Mouse (Mus musculus): ENCODE measurements around the gene Cd47. TPM values are rescaled to one million over a fixed set of nuclear protein-coding genes. Genes with fewer than 3 reads are reported as not detected.

Gene Cd47
- polyA plus RNA-seq, 1 experiment from 2014 or later: 133 TPM

- no peak overlapping the region for H3K4me2 ChIP-seq (ENCODE audit: low read length)
- no peak for ATAC-seq (ENCODE audit: low FRiP score, low TSS enrichment)
- WGBS: 100% methylated on average over 1 of the region's 1 CpGs
- peaks cover 6% of the 10 kb centered on the region; the same call in 1 of the 2 replicates for H3K4me1 ChIP-seq (ENCODE audit: control insufficient read depth, insufficient read depth, low read length)
- no peak overlapping the region for H3K9ac ChIP-seq (replicated peaks; ENCODE audit: low read length)
- H3K9me3 ChIP-seq (ENCODE audit: control insufficient read depth, low read length): peaks cover 6% of the 10 kb centered on the region
- no peak overlapping the region for H3K27ac ChIP-seq (replicated peaks; ENCODE audit: low read depth, low read length)
- H3K27me3 ChIP-seq (ENCODE audit: control insufficient read depth, insufficient read depth, low read length): no peaks in the 10 kb centered on the region
- no peak overlapping the region for H3K4me3 ChIP-seq (replicated peaks; ENCODE audit: low read depth, low read length)
- H3K36me3 ChIP-seq (ENCODE audit: control insufficient read depth, insufficient read depth, low read length): no peaks in the 10 kb centered on the region
- no peak for DNase-seq
These were observed 61.7 kb downstream of the Cd47 start for GRCm38 (mm10) chr16:49861986-49862385.

GRCm38 (mm10) chr16:49866617-49867016 is 66.3 kb downstream of the Cd47 start:
- no peak for DNase-seq
- 90% methylated on average over 2 of the region's 2 CpGs for WGBS
- no peaks in the 10 kb centered on the region for H3K4me1 ChIP-seq (ENCODE audit: control insufficient read depth, insufficient read depth, low read length)
- H3K9me3 ChIP-seq (ENCODE audit: control insufficient read depth, low read length): peaks cover 6% of the 10 kb centered on the region
- no peak overlapping the region for H3K27ac ChIP-seq (replicated peaks; ENCODE audit: low read depth, low read length)
- H3K4me3 ChIP-seq (replicated peaks; ENCODE audit: low read depth, low read length): no peak overlapping the region
- ATAC-seq (ENCODE audit: low FRiP score, low TSS enrichment): no peak
- peaks cover 19% of the 10 kb centered on the region for H3K36me3 ChIP-seq (ENCODE audit: control insufficient read depth, insufficient read depth, low read length)
- H3K27me3 ChIP-seq (ENCODE audit: control insufficient read depth, insufficient read depth, low read length): no peaks in the 10 kb centered on the region
- H3K9ac ChIP-seq (replicated peaks; ENCODE audit: low read length): no peak overlapping the region
- no peak overlapping the region for H3K4me2 ChIP-seq (ENCODE audit: low read length)

DNA sequence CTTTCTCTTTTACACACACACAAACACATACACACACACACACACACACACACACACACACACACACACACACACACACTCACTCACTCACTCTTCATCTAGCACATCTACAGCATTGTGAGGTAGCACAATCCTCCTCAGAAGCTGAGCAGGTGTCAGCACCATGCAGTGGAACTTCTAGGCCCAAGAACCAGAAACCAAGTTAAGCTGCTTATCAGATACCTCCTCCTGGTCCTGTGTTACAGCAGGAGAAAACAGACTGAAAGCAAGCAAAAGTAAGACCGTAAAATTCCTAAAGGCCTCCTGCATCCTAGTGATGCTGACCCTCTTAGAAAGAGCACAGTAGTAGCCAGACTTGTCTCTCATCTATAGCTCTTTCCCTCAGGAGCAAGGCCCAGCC is 67.9 kb downstream of the Cd47 start:
- no peak for DNase-seq
- Histone ChIP-seq H3K27me3 (ENCODE audit: control insufficient read depth, insufficient read depth, low read length) (no peaks in the 10 kb centered on the region), H3K4me2 (ENCODE audit: low read length) (no peak overlapping the region), H3K9ac (replicated peaks; ENCODE audit: low read length) (no peak overlapping the region), H3K36me3 (ENCODE audit: control insufficient read depth, insufficient read depth, low read length) (peaks cover 19% of the 10 kb centered on the region), H3K27ac (replicated peaks; ENCODE audit: low read depth, low read length) (no peak overlapping the region), H3K9me3 (ENCODE audit: control insufficient read depth, low read length) (peaks cover 6% of the 10 kb centered on the region), H3K4me3 (replicated peaks; ENCODE audit: low read depth, low read length) (no peak overlapping the region), H3K4me1 (ENCODE audit: control insufficient read depth, insufficient read depth, low read length) (no peaks in the 10 kb centered on the region)
- ATAC-seq (ENCODE audit: low FRiP score, low TSS enrichment): no peak
- 94% methylated on average over 1 of the region's 1 CpGs for WGBS

GRCm38 (mm10) chr16:49873918-49874317 is 73.6 kb downstream of the Cd47 start:
- Histone ChIP-seq H3K4me2 (ENCODE audit: low read length) (no peak overlapping the region), H3K36me3 (ENCODE audit: control insufficient read depth, insufficient read depth, low read length) (peaks cover 6% of the 10 kb centered on the region; the same call in 1 of the 2 replicates), H3K4me3 (replicated peaks; ENCODE audit: low read depth, low read length) (no peak overlapping the region), H3K27me3 (ENCODE audit: control insufficient read depth, insufficient read depth, low read length) (no peaks in the 10 kb centered on the region), H3K9me3 (ENCODE audit: control insufficient read depth, low read length) (no peaks in the 10 kb centered on the region), H3K4me1 (ENCODE audit: control insufficient read depth, insufficient read depth, low read length) (no peaks in the 10 kb centered on the region), H3K27ac (replicated peaks; ENCODE audit: low read depth, low read length) (no peak overlapping the region), H3K9ac (replicated peaks; ENCODE audit: low read length) (no peak overlapping the region)
- no peak for DNase-seq
- ATAC-seq (ENCODE audit: low FRiP score, low TSS enrichment): no peak
- 94% methylated on average over 2 of the region's 2 CpGs for WGBS

GRCm38 (mm10) chr16:49874546-49874945 is 74.2 kb downstream of the Cd47 start:
- Histone ChIP-seq H3K4me3 (replicated peaks; ENCODE audit: low read depth, low read length) (no peak overlapping the region), H3K4me2 (ENCODE audit: low read length) (no peak overlapping the region), H3K27ac (replicated peaks; ENCODE audit: low read depth, low read length) (no peak overlapping the region), H3K9me3 (ENCODE audit: control insufficient read depth, low read length) (no peaks in the 10 kb centered on the region), H3K9ac (replicated peaks; ENCODE audit: low read length) (no peak overlapping the region), H3K36me3 (ENCODE audit: control insufficient read depth, insufficient read depth, low read length) (0 out of 2 replicates have a peak, but pooled peaks cover under 1% of the 10 kb centered on the region), H3K27me3 (ENCODE audit: control insufficient read depth, insufficient read depth, low read length) (no peaks in the 10 kb centered on the region), H3K4me1 (ENCODE audit: control insufficient read depth, insufficient read depth, low read length) (no peaks in the 10 kb centered on the region)
- ATAC-seq (ENCODE audit: low FRiP score, low TSS enrichment) (no peak), DNase-seq (no peak)
- 83% methylated on average over 1 of the region's 1 CpGs for WGBS

DNA sequence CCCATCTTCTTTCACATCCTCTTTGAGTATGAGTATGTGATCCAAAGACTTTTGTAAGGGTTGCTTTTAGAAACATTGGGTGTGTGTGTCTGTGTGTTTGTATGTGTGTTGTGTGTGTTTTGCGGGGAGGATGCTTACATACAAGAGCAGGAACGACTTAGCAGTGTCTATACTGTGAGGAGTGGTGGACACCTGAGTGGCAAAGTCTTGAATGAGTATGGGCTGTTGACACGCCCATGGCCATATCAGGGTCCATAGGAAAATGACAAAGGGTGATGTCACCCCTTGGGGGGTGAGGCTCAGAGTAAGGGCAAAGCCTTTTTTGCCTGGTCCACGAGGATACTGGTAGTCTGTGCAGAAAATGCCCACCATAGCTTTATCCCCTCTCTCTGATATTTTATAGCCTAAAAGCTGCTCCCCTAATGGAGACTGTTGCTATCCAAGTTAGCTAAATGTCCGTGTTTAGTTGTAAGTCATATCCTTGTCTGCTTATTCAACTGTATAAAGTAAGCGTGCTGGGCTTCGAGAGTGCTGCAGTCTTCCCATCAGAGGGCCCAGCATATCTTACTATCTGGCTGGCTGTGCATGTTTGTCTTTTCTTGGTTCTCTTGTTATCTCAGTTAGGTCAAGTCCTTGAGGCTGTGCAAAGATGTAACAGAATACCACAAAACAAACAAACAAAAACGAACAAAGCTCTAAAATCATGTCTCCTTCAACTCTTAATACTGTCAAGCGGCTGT is 76.1 kb downstream of the Cd47 start:
- Histone ChIP-seq H3K27me3 (ENCODE audit: control insufficient read depth, insufficient read depth, low read length) (no peaks in the 10 kb centered on the region), H3K36me3 (ENCODE audit: control insufficient read depth, insufficient read depth, low read length) (no peaks in the 10 kb centered on the region), H3K4me3 (replicated peaks; ENCODE audit: low read depth, low read length) (no peak overlapping the region), H3K4me2 (ENCODE audit: low read length) (no peak overlapping the region), H3K27ac (replicated peaks; ENCODE audit: low read depth, low read length) (no peak overlapping the region), H3K4me1 (ENCODE audit: control insufficient read depth, insufficient read depth, low read length) (no peaks in the 10 kb centered on the region), H3K9ac (replicated peaks; ENCODE audit: low read length) (no peak overlapping the region), H3K9me3 (ENCODE audit: control insufficient read depth, low read length) (no peaks in the 10 kb centered on the region)
- WGBS: 91% methylated on average over 9 of the region's 9 CpGs
- ATAC-seq (ENCODE audit: low FRiP score, low TSS enrichment) (no peak), DNase-seq (no peak)

DNA sequence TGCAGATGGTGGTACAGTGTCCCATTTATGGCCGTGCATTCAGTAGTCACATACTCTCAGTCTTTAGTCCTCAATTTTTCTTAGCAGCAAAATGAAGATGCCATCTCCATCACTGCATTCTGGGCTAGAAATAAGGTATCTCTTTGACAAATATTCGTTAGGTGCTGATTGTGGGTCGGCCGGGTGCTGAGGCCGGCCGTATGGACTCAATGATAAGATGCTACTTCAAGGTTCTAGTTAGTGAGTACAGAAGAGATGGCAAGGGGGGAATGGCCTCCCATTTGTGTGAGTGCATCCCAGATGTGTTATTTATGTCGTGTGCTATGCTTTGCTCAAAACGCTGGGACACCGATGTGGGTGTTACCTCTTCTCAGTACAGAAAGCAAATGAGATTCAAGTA is 76.9 kb downstream of the Cd47 start:
- 97% methylated on average over 9 of the region's 9 CpGs for WGBS
- no peak for ATAC-seq (ENCODE audit: low FRiP score, low TSS enrichment)

DNA sequence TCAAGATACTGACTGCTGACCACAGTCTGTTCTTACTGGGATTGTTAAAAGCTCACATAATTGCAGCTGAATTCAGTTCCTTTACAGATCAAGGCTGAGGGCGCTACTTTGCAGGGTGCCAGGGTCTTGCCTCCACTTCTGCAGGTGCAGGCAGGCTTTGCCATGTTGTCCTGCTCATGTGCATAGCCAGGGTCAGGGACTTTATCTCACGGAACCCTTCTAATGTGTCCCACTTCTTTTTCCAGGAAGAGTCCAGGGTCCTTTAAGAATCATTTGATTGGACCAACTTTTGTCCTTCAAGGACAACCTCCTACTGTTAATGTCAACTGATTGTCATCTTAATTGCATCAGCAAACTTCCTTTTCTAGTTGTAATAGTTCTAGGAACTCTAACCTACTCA is 77.7 kb downstream of the Cd47 start:
- Histone ChIP-seq H3K4me3 (replicated peaks; ENCODE audit: low read depth, low read length) (no peak overlapping the region), H3K4me1 (ENCODE audit: control insufficient read depth, insufficient read depth, low read length) (no peaks in the 10 kb centered on the region), H3K36me3 (ENCODE audit: control insufficient read depth, insufficient read depth, low read length) (no peaks in the 10 kb centered on the region), H3K4me2 (ENCODE audit: low read length) (no peak overlapping the region), H3K27me3 (ENCODE audit: control insufficient read depth, insufficient read depth, low read length) (no peaks in the 10 kb centered on the region), H3K9me3 (ENCODE audit: control insufficient read depth, low read length) (no peaks in the 10 kb centered on the region), H3K27ac (replicated peaks; ENCODE audit: low read depth, low read length) (no peak overlapping the region), H3K9ac (replicated peaks; ENCODE audit: low read length) (no peak overlapping the region)
- no peak for DNase-seq
- WGBS: 89% methylated on average over 2 of the region's 2 CpGs
- no peak for ATAC-seq (ENCODE audit: low FRiP score, low TSS enrichment)

More for the DNA sequence above, 76.9 kb downstream of the Cd47 start:
- Histone ChIP-seq H3K27ac (replicated peaks; ENCODE audit: low read depth, low read length) (no peak overlapping the region), H3K4me1 (ENCODE audit: control insufficient read depth, insufficient read depth, low read length) (no peaks in the 10 kb centered on the region), H3K9ac (replicated peaks; ENCODE audit: low read length) (no peak overlapping the region), H3K4me2 (ENCODE audit: low read length) (no peak overlapping the region), H3K27me3 (ENCODE audit: control insufficient read depth, insufficient read depth, low read length) (no peaks in the 10 kb centered on the region), H3K4me3 (replicated peaks; ENCODE audit: low read depth, low read length) (no peak overlapping the region), H3K36me3 (ENCODE audit: control insufficient read depth, insufficient read depth, low read length) (no peaks in the 10 kb centered on the region), H3K9me3 (ENCODE audit: control insufficient read depth, low read length) (no peaks in the 10 kb centered on the region)
- no peak for DNase-seq

DNA sequence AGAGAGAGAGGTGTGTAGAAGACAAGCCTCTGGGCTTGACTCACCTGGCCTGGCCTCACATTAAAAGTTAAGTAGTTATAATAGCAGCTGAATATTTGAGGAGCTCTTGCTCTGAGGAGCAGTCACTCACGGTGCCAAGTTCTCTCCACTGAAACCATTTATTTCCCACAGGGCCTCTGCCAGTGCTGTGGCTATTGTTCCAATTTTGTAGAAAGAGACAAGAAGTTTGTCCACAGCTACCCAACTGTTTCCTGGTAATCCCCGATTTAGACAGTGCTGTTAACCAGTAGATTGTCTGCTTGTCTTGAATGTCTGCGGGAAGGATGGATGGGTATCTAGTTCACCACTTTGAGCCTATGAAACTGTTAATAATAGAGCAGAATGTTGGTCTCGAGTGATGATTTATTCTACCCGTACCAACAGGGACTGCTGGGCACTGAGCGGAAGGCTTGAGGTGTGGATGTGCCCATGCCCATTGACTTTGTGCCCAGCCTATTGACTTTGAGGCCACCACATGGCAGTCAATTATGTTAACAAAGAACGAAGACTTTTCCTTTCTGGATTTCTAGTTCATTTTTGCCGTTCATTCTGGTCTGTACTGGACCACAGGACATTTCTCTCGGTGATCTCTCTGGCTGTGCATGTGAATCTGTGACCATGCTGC is 86.2 kb downstream of the Cd47 start:
- H3K4me3 ChIP-seq (replicated peaks; ENCODE audit: low read depth, low read length): no peak overlapping the region
- 93% methylated on average over 9 of the region's 9 CpGs for WGBS
- DNase-seq (no peak), ATAC-seq (ENCODE audit: low FRiP score, low TSS enrichment) (no peak)
- no peak overlapping the region for H3K4me2 ChIP-seq (ENCODE audit: low read length)
- H3K9ac ChIP-seq (replicated peaks; ENCODE audit: low read length): no peak overlapping the region
- no peaks in the 10 kb centered on the region for H3K9me3 ChIP-seq (ENCODE audit: control insufficient read depth, low read length)
- H3K4me1 ChIP-seq (ENCODE audit: control insufficient read depth, insufficient read depth, low read length): no peaks in the 10 kb centered on the region
- H3K36me3 ChIP-seq (ENCODE audit: control insufficient read depth, insufficient read depth, low read length): peaks cover 6% of the 10 kb centered on the region; the same call in 1 of the 2 replicates
- H3K27me3 ChIP-seq (ENCODE audit: control insufficient read depth, insufficient read depth, low read length): no peaks in the 10 kb centered on the region
- no peak overlapping the region for H3K27ac ChIP-seq (replicated peaks; ENCODE audit: low read depth, low read length)

Data from midbrain, embryonic 14.5 days (tissue).